Mouse (Mus musculus): ENCODE results near the gene Pgs1.

The Pgs1 gene

GRCm38 (mm10) chr11:118050174-118050573 lies 64.1 kb downstream of the Pgs1 start:
- no peak for DNase-seq (ENCODE audit: low spot score)

- DNase-seq (ENCODE audit: low spot score): no peak
These were observed 72.3 kb downstream of the Pgs1 start for GRCm38 (mm10) chr11:118058367-118058766.

GRCm38 (mm10) chr11:118058872-118059271 lies 72.8 kb downstream of the Pgs1 start:
- no peak for DNase-seq (ENCODE audit: low spot score)

- no peak for DNase-seq (ENCODE audit: low spot score)
These were observed 73.9 kb downstream of the Pgs1 start for GRCm38 (mm10) chr11:118060038-118060437.

GRCm38 (mm10) chr11:118067588-118067987 lies 81.5 kb downstream of the Pgs1 start:
- no peak for DNase-seq (ENCODE audit: low spot score)

GRCm38 (mm10) chr11:118068812-118069332 lies 82.8 kb downstream of the Pgs1 start:
- no peak for DNase-seq (ENCODE audit: low spot score)

- no peak for DNase-seq (ENCODE audit: low spot score)
These were observed 85.3 kb downstream of the Pgs1 start for GRCm38 (mm10) chr11:118071227-118071912.
